Mouse (Mus musculus) heart, embryonic 13.5 days (tissue): Measurements from ENCODE around the gene Dock1. TPM values are rescaled to one million over a fixed set of nuclear protein-coding genes. Genes with fewer than 3 reads are reported as not detected.

ENCODE experiments used
- ATAC-seq: fragments of 200-750 bp; cut with Nextera tagmentation; 2 replicates; pipeline ENCODE4 v1.8.0; 2017; ENCODE audit warnings: moderate TSS enrichment; ENCODE audit not compliant: insufficient number of reproducible peaks, low FRiP score, low TSS enrichment; ENCODE audit errors: extremely low read depth
- H3K27ac ChIP-seq: fragments of 300-500 bp; sonication (generic); replicated peaks from 2 replicates; pipeline ENCODE4 v1.5.1; 2015; ENCODE audit warnings: moderate library complexity, mild to moderate bottlenecking, inconsistent platforms
- H3K27me3 ChIP-seq: fragments of 300-500 bp; sonication (generic); replicated peaks from 2 replicates; pipeline ENCODE4 v1.6.1; 2015; ENCODE audit warnings: mild to moderate bottlenecking, inconsistent platforms
- H3K36me3 ChIP-seq: fragments of 300-500 bp; sonication (generic); 2 replicates; pipeline ENCODE4 v1.6.1; 2015; ENCODE audit warnings: mild to moderate bottlenecking, inconsistent platforms
- H3K4me1 ChIP-seq: fragments of 300-500 bp; sonication (generic); 2 replicates; pipeline ENCODE4 v1.6.1; 2015; ENCODE audit warnings: inconsistent platforms
- H3K4me2 ChIP-seq: fragments of 300-500 bp; sonication (generic); 2 replicates; pipeline ENCODE4 v1.6.1; 2015; ENCODE audit warnings: inconsistent platforms, mild to moderate bottlenecking, moderate library complexity
- H3K4me3 ChIP-seq: fragments of 300-500 bp; sonication (generic); 2 replicates; pipeline ENCODE4 v1.5.1; 2015; ENCODE audit warnings: moderate library complexity, mild to moderate bottlenecking, inconsistent platforms
- H3K9ac ChIP-seq: fragments of 300-500 bp; sonication (generic); 2 replicates; pipeline ENCODE4 v1.6.1; 2015; ENCODE audit warnings: inconsistent platforms, mild to moderate bottlenecking, moderate library complexity
- H3K9me3 ChIP-seq: fragments of 300-500 bp; sonication (generic); 2 replicates; pipeline ENCODE4 v1.6.1; 2016; ENCODE audit warnings: inconsistent platforms
- WGBS: fragments of 180-500 bp; shearing (Covaris S2); methylation state at CpG from one replicate; pipeline ENCODE4 v1.1.7; 2015; ENCODE audit warnings: mixed read lengths; 5-methylcytosine and 5-hydroxymethylcytosine counted together
- polyA plus RNA-seq: library from polyadenylated mRNA; unstranded; fragments of >200 nt; fragmentation: Nextera tagmentation; extraction: Ambion mirVana; gene quantifications from 2 replicates; pipeline ENCODE4 v1.2.1, GENCODE M21; 2015

Gene Dock1
- polyA plus RNA-seq, 1 experiment from 2014 or later = 19.8 TPM

DNA sequence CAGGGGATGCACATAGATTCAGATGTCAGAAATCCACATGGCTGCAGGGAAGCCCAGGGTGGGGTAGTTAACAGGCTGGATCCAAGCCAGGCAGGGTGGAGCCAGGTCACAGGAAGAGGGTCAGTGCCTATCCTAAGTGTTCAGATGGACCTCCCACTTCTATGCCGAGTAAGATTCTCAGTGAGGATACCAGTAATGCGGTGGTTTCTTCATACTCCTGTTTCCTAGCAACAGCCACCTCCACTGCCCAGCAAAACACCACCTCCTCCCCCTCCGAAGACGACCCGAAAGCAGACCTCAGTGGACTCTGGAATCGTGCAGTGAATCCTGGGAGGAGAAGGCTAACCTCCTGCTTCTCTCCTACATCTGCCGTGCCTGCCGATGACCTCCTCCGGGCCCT is 501.8 kb downstream of the Dock1 start:
- Histone ChIP-seq H3K27me3 (no peaks in the 10 kb centered on the region), H3K9me3 (no peaks in the 10 kb centered on the region), H3K4me1 (peaks cover 8% of the 10 kb centered on the region; the same call in 1 of the 2 replicates), H3K4me2 (no peak overlapping the region), H3K4me3 (no peak overlapping the region), H3K9ac (no peak overlapping the region), H3K36me3 (peaks cover 53% of the 10 kb centered on the region), H3K27ac (no peak overlapping the region)
- 60% methylated on average over 9 of the region's 9 CpGs for WGBS
- ATAC-seq = no peak

DNA sequence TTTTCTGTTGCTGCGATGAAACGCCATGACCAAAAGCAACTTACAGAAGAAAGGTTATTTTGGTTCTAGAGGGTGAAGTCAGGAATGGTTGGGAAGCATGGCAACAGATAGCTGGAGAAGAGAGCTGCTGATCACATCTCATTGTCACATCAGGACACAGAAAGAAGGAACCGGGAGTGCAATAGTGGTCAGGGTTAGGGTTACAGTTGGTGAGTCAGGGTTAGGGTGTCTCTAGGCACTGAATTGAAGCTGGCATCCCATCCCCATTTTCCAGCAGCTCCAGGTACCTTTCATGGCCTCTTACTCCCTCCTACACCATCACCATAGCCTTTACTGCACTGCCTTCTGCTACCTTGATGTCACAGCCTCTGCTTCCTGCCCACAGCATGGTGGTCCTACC is 523.7 kb downstream of the Dock1 start:
- no peak overlapping the region for H3K4me2 ChIP-seq
- ATAC-seq = no peak
- H3K27ac ChIP-seq = no peak overlapping the region
- 0 out of 2 replicates have a peak, but pooled peaks cover 2% of the 10 kb centered on the region for H3K4me1 ChIP-seq
- 82% methylated on average over 3 of the region's 3 CpGs for WGBS
- H3K4me3 ChIP-seq = no peak overlapping the region
- peaks cover 5% of the 10 kb centered on the region; the same call in 1 of the 2 replicates for H3K27me3 ChIP-seq
- no peak overlapping the region for H3K9ac ChIP-seq
- peaks cover 1% of the 10 kb centered on the region; the same call in 1 of the 2 replicates for H3K9me3 ChIP-seq
- no peaks in the 10 kb centered on the region for H3K36me3 ChIP-seq

DNA sequence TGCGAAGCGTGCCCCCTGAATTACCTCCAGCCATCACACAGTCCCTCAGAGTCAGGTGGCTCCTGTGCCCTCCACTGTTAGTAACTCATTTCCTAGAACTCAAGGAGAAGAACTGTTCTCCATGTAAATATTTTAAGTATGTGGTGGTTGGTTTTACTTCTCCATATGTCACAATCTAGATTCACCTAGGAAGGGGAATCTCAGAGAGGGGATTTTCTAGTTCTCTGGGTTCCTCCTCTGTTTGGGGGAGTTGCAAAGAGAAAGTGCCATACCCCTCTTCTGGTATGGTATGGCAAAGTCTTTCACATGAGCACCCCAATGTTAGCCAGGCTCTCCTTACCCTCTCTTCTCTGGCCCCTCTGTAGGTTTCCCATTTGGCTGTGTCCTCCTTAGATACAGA is 525.2 kb downstream of the Dock1 start:
- H3K9me3 ChIP-seq = peaks cover 4% of the 10 kb centered on the region; the same call in 1 of the 2 replicates
- H3K36me3 ChIP-seq = no peaks in the 10 kb centered on the region
- 0 out of 2 replicates have a peak, but pooled peaks cover 2% of the 10 kb centered on the region for H3K4me1 ChIP-seq
- H3K4me3 ChIP-seq = no peak overlapping the region
- no peak overlapping the region for H3K9ac ChIP-seq
- H3K27ac ChIP-seq = no peak overlapping the region
- no peak overlapping the region for H3K4me2 ChIP-seq
- ATAC-seq = no peak
- 81% methylated on average over 2 of the region's 2 CpGs for WGBS
- peaks cover 5% of the 10 kb centered on the region; the same call in 1 of the 2 replicates for H3K27me3 ChIP-seq

DNA sequence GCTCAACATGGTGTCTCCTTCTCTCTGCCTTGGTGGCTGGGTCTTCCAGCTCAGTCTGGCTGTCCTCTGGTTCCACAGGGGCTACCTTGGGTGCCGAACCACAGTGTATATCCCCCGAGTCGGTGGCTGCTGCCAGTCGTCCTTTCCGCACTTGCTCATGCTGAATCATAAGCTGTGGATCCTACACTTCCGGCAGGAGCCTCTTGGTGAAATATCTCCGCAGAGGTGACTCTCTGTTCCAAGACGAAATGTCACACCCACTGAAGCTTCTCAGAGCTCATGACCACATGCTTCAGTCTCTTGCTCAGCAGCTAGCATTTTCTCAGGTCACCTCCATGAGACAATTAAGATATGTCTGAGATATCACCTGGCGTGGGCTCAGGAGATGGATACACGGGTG is 526.4 kb downstream of the Dock1 start:
- no peak overlapping the region for H3K4me2 ChIP-seq
- peaks cover 5% of the 10 kb centered on the region; the same call in 1 of the 2 replicates for H3K27me3 ChIP-seq
- H3K9ac ChIP-seq = no peak overlapping the region
- H3K27ac ChIP-seq = no peak overlapping the region
- no peak overlapping the region for H3K4me3 ChIP-seq
- WGBS = 83% methylated on average over 10 of the region's 10 CpGs
- no peaks in the 10 kb centered on the region for H3K36me3 ChIP-seq
- ATAC-seq = no peak
- 0 out of 2 replicates have a peak, but pooled peaks cover 2% of the 10 kb centered on the region for H3K4me1 ChIP-seq
- peaks cover 4% of the 10 kb centered on the region; the same call in 1 of the 2 replicates for H3K9me3 ChIP-seq

DNA sequence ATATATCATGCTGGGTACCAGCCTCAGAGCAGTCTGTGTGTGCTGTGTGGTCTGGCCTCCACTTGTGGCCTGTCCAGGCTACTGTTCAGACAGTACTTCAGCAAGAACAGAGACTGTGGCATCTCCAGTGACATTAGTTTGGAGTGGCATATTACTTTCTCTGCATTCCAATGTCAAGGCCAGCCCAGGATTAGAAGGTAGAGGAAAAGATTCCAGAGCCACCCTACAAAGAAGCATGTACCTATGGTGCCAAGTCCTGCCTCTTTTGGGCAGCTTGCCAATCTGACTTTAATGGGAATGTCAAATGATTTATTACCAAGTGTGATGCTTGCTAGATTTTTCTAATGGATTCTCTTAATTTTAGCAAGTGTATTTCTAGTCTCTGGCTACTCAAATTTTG is 533.5 kb downstream of the Dock1 start:
- Histone ChIP-seq H3K9me3 (peaks cover 4% of the 10 kb centered on the region; the same call in 1 of the 2 replicates), H3K36me3 (no peaks in the 10 kb centered on the region), H3K27ac (peak overlapping the region; percentile 25; the same call in 1 of the 2 replicates), H3K4me1 (peaks cover 9% of the 10 kb centered on the region), H3K27me3 (peaks cover 4% of the 10 kb centered on the region; the same call in 1 of the 2 replicates), H3K9ac (no peak overlapping the region), H3K4me3 (no peak overlapping the region), H3K4me2 (no peak overlapping the region)
- no peak for ATAC-seq

DNA sequence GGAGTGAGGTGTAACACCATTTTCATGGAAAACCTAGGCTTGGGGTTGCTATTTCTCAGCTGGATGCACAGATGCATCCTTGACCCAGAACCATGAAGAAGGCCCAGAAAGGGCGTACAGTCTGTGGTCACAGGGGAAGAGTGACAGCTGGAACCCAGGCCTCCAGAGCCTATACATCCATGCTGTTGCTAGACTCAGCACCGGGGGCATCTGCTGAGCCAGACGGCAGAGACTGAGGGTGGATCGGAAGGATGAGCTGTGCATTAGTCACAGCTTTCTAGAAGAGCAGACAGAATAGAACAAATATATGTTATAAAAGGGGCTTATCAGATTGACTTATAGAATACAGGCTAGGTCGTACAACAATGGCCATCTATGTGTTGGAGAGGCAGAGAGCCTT is 534.7 kb downstream of the Dock1 start:
- Histone ChIP-seq H3K27me3 (peaks cover 4% of the 10 kb centered on the region; the same call in 1 of the 2 replicates), H3K36me3 (no peaks in the 10 kb centered on the region), H3K9me3 (no peaks in the 10 kb centered on the region), H3K4me2 (no peak overlapping the region), H3K4me1 (peaks cover 12% of the 10 kb centered on the region), H3K27ac (no peak overlapping the region), H3K9ac (no peak overlapping the region), H3K4me3 (no peak overlapping the region)
- ATAC-seq = no peak
- WGBS = 86% methylated on average over 5 of the region's 5 CpGs

DNA sequence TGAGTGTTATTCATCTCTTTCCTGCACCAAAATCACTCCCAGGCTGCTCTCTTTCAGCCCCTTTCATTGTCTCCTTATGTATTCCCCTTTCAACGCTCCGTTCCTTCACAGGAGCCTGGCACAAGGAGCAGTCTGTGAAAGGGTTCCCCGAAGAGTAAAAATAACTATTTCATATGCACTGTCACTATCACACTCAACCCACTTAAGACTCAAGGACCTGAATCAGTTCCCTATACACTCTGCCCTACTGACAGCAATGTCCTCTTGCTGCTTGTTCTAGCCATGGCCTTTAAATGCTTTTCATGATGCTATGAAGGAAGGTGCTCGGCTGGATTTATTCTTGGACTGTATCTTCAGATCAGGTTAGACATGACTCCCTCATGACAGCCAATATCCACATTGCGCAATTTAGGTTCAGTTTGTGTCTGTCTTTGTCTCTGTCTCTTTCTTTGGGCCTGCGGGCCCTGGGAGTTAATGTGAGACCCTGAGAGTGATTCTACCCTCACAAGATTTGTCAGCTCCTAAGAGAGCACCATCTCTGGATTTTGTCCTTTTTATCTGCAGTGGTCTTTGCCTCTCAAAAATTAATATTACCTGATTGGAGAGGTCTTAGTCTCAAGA is 538.6 kb downstream of the Dock1 start:
- 62% methylated on average over 6 of the region's 6 CpGs for WGBS
- Histone ChIP-seq H3K36me3 (no peaks in the 10 kb centered on the region), H3K27ac (no peak overlapping the region), H3K9ac (no peak overlapping the region), H3K27me3 (peaks cover 4% of the 10 kb centered on the region; the same call in 1 of the 2 replicates), H3K4me3 (no peak overlapping the region), H3K9me3 (no peaks in the 10 kb centered on the region), H3K4me2 (no peak overlapping the region), H3K4me1 (peaks cover 14% of the 10 kb centered on the region)
- no peak for ATAC-seq

DNA sequence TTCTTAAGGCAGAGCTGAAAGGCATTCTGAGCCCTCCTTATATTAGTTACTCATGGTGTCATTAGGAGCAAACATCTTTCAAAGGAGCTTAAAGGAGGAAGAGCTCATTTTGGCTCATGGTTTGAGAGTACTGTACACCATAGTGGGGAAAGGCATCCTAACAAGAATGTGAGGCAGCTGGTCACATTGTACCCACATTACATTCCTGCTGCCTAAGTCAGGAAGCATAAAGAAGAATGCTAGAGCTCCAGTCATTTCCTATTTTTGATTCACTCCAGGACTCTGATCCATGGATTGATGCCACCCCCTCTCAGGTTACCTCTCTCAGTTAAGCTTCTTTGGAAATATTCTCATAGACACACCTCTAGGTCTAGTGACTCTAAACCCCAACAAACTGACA is 539.8 kb downstream of the Dock1 start:
- Histone ChIP-seq H3K4me2 (no peak overlapping the region), H3K27me3 (peaks cover 4% of the 10 kb centered on the region; the same call in 1 of the 2 replicates), H3K36me3 (no peaks in the 10 kb centered on the region), H3K27ac (no peak overlapping the region), H3K4me1 (peaks cover 14% of the 10 kb centered on the region), H3K9ac (no peak overlapping the region), H3K9me3 (no peaks in the 10 kb centered on the region), H3K4me3 (no peak overlapping the region)
- no peak for ATAC-seq

DNA sequence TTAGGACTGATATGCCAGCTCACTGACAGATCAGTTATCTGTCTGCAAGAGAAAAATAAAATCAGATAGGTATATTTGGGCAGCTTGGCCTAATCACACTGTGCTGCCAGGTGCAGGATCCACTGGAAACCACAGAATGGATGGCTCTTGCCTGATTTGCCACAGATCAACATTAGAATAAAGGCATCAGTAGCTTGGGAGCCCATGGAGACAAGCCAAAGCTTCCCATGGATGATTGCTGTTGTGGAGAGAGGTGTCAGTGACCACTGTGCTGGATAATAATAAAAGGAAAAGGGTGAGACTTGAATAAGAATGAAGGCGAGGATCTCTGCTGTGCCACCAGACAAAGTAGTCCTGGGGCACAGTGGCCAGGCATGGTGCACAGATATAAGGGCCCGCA is 540.4 kb downstream of the Dock1 start:
- Histone ChIP-seq H3K9me3 (no peaks in the 10 kb centered on the region), H3K4me1 (peaks cover 14% of the 10 kb centered on the region), H3K9ac (no peak overlapping the region), H3K4me3 (no peak overlapping the region), H3K27me3 (peaks cover 4% of the 10 kb centered on the region; the same call in 1 of the 2 replicates), H3K27ac (no peak overlapping the region), H3K4me2 (no peak overlapping the region), H3K36me3 (no peaks in the 10 kb centered on the region)
- 77% methylated on average over 2 of the region's 2 CpGs for WGBS
- ATAC-seq = no peak

DNA sequence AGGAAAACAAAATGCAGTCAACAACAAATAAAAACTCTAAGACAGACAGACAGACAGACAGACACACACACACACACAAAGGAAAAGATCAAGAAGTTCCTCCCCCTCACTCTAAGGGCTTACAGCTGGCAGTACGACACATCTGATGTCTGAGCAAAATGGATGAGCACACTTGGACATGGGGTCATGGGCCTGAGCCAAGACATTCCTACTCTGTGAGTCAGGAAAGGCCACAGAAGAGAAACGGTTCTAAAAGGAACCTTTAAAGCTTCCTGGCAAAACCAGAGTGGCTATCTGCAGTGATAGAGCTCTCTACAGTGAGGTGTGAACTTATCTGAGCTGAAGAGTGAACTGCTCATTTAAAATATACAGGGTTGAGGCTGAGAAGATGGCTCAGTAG is 542.1 kb downstream of the Dock1 start:
- 7% methylated on average over 2 of the region's 2 CpGs for WGBS
- no peak for ATAC-seq
- H3K4me3 ChIP-seq = no peak overlapping the region

DNA sequence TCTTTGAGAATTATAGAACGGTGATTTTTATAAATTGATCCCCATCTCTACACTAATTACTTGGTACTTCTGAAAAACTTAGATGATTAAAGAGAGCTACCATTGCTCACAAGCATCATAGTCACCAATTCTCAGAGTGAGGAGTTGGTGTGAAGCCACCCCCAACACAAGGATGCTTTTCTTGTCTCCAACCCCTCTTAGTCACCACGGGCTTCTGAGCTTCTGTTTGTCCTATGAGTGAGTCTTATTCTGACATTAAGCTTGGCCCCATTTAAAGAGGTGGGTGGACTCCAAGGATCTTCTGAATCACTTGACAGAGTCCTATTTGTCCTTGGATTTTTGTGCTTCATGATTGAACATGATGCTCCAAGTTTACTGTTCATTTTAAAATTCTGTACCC is 551.0 kb downstream of the Dock1 start:
- Histone ChIP-seq H3K9ac (no peak overlapping the region), H3K27me3 (no peaks in the 10 kb centered on the region), H3K36me3 (no peaks in the 10 kb centered on the region), H3K9me3 (peaks cover 3% of the 10 kb centered on the region; the same call in 1 of the 2 replicates), H3K4me3 (no peak overlapping the region), H3K27ac (no peak overlapping the region), H3K4me1 (no peaks in the 10 kb centered on the region), H3K4me2 (no peak overlapping the region)
- WGBS = 66% methylated on average over 2 of the region's 2 CpGs
- ATAC-seq = no peak

More for the DNA sequence above, 542.1 kb downstream of the Dock1 start:
- H3K27me3 ChIP-seq = 0 out of 2 replicates have a peak, but pooled peaks cover under 1% of the 10 kb centered on the region
- no peak overlapping the region for H3K27ac ChIP-seq
- no peaks in the 10 kb centered on the region for H3K9me3 ChIP-seq
- peaks cover 14% of the 10 kb centered on the region for H3K4me1 ChIP-seq
- H3K36me3 ChIP-seq = no peaks in the 10 kb centered on the region
- H3K4me2 ChIP-seq = no peak overlapping the region
- H3K9ac ChIP-seq = no peak overlapping the region
